Mouse (Mus musculus) lung, postnatal 36 days (tissue): ENCODE measurements around the gene Fdx1.

Experiments used
- DNase-seq: peaks from one replicate; pipeline ENCODE4 v3.0.0; 2022; ENCODE audit warnings: mixed read lengths

Fdx1 gene

GRCm38 (mm10) chr9:51962975-51963701, at the start of gene Fdx1:
TSS of gene Fdx1 (minus strand) at chr9:51963556.
- peak; percentile 94 for DNase-seq

GRCm38 (mm10) chr9:52012781-52013436, 49.6 kb upstream of the Fdx1 start:
- DNase-seq = no peak

DNA sequence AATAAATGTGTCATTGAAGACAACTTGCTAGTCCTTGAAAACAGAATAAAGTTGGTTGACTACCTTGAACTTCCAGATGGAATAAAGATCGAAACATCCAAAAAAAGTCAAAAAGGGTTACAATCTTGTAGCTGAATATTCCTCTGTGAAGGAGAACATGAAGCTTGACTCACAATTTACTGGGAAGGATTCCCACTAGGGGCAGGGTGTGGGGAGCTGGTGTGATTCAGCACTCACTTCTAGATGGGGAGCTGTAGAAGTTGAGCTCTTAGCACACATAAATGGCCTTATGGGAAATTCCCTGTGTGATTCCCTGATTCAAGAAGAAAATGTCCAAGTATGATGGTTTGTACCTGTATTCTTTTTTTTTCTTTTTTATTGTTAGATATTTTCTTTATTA, 49.0 kb upstream of the Fdx1 start:
- no peak for DNase-seq

DNA sequence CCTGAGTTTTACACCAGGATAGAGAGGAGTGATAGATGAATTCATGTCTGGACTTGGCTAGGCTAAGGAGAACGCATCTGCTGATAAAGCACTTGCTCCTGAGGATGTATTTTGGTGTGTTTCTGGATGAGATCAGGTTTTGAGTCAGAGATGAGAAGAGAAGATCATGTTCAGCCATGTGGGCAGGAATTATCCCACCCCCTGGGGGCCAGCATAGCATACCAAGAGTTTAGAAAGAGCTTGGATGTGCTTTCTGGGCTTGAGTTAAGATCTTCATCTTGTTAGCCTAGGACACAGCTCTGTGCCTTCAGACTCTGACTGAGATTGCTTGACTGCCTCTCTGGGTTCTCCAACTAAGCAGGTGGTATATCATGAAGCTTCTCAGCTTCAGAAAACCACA, 45.2 kb upstream of the Fdx1 start:
- no peak for DNase-seq

DNA sequence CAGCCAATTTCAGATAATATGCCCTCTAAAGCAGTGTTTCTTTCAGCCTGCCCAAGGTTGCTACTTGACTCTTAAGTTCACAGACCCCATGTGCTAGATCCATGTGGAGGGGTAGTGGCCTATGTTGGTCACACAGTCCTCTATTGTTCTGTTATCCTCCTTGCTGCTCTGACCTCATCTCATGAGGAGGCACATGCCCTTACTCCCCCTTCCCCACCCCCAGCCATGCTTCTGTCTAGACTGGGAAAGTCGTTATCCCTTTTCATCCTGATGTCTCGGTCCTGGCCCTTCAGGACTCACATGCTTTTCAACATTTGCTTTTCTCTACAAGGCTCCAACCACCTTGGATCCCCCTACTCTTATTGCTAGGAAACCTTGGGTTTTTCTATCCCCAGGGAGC, 44.0 kb upstream of the Fdx1 start:
- no peak for DNase-seq

- DNase-seq = no peak
These were observed 40.1 kb upstream of the Fdx1 start for GRCm38 (mm10) chr9:52003501-52003900.

- no peak for DNase-seq
These were observed 32.2 kb upstream of the Fdx1 start for GRCm38 (mm10) chr9:51995331-51996099.

DNA sequence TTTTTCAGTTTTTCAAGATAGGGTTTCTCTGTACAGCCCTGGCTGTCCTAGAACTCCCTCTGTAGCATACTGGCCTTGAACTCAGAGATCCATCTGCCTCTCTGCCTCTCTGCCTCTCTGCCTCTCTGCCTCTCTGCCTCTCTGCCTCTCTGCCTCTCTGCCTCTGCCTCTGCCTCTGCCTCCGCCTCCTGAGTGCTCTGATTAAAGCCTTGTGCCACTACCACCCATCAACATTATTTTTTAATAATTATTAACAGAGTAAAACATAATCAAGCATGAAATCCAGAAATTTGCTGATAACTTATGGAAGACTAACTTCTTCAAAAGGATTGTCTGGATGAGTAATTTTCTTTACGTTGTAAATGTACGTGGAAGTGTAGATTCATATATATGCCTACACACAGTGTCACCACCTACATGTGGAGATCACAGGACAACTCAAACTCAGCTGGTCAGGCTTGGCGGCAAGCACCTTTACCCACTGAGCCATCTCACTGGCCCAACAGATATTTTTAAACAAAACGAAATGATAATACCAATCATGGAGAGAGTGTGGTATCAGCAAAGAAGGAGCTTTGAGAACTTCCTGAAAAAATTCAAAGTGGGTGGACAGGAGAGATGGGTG, 31.4 kb upstream of the Fdx1 start:
- DNase-seq = no peak

- DNase-seq = peak; percentile 70
These were observed 30.3 kb upstream of the Fdx1 start for GRCm38 (mm10) chr9:51993486-51994275.

DNA sequence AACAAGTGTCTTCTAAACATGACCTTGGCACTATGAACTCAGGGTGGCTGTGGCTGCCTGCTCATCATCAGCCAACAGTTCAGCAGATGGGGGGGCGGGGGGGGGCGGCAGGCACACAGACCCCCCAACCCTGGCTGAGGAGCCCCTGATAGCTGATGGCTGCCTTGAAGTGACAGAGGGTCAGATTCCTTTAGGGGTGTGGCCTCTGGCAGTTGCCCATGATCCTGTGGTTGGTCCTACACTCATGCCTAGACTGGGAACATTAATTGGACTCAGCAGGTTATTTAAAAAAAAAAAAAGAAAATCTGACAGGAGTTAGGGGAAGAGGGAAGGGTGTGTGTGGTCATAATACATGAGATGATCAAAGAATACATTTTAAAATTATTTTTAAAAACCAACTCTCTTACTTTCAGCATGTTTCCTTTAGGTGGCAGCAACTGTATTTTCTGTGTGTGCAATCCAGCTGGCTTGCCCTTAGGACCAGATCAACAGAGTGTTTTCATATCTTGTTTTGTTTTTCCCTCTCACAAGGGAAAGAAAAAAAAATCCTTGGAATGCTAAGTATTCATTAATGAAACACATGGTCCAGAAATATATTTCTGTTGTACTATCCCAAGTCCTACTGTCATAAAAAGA, 28.0 kb upstream of the Fdx1 start:
- peak; percentile 21 for DNase-seq

GRCm38 (mm10) chr9:51990828-51991227, 27.5 kb upstream of the Fdx1 start:
- DNase-seq = peak; percentile 88

DNA sequence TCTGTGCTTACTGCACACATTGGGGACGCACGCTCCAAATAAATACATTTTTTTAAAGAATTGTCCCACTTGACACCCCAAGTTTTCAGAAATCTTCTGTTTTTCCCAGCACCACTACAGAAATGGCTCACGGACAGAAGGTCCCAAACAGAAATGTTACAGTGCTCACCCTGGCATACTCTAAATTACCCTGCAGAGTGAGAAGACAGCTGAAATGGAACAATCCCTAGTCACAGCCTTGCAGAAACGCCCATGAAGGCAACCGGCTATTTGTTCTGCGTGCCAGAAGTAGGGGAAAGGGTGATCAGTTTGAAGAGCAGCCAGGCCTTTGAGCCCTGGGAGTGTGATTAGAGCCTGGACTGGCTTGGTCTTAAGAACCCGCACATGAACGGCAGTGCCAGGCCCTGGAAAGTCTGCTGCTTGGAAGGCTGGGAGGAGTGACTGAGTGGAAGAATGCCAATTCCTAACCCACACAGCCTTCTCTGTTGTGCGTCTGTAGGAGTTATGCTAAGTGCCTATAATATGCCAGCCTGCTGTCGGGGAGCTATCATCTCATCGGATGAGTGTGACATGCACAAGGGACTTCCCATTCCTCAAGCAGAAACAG, 22.2 kb upstream of the Fdx1 start:
- DNase-seq = no peak

- no peak for DNase-seq
These were observed 17.8 kb upstream of the Fdx1 start for GRCm38 (mm10) chr9:51981131-51981530.

GRCm38 (mm10) chr9:51979301-51979700, 15.9 kb upstream of the Fdx1 start:
- no peak for DNase-seq

GRCm38 (mm10) chr9:51978545-51979259, 15.3 kb upstream of the Fdx1 start:
- no peak for DNase-seq

DNA sequence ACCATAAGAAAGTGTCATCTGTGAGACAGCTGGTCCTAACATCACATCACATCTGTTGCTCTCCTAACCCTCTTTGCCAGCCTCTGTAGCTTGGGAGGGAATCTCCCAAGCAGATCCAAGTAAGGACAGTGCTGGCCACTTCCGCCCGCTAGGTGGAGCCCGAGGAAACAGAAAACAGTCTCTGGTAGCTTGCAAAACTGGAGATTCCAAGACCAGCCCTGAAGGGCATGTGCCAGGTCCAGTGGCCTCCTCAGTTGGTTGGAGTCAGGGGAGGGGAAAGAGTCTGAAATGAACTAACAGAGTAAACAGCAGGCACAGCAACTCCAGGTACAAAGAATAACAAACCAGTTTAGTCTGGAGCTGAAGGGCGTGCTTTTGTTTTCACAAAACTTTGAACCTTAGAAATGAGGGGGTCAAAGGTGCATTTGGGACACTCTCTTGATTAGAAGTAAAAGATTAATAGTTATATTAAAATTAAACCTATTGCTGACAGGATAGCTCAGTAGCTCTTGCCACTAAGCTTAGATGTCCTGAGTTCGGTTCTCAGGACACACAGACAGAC, 14.2 kb upstream of the Fdx1 start:
- peak; percentile 96 for DNase-seq

DNA sequence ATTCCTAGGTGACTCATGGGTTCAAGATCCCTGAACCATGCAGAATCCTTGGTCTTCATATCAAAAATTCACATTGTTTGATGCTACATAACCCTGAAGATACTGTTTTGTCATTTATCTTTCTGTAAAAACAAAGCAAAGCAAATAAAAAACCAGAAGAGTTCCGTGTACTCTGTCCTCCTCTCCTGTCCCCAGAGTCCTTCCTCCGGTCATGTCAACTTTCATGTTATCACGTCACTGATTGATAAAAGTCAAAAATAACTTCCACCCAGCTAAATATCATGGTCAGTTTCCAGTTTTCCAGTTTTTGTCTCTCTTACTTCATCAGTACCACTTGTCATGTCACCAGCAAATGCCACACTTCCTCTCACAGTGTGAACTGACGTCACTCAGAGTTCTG, 11.5 kb upstream of the Fdx1 start:
- DNase-seq = no peak

GRCm38 (mm10) chr9:51973846-51974245, 10.5 kb upstream of the Fdx1 start:
- no peak for DNase-seq

GRCm38 (mm10) chr9:51966373-51966772, 3.0 kb upstream of the Fdx1 start:
- no peak for DNase-seq

- peak; percentile 18 for DNase-seq
These were observed 754 bp upstream of the Fdx1 start for GRCm38 (mm10) chr9:51964110-51964509.
